Mouse (Mus musculus) mammary gland, adult 2 months (tissue): Measurements from ENCODE around the gene Cdkl4. TPM values are rescaled to one million over a fixed set of nuclear protein-coding genes. Genes with fewer than 3 reads are reported as not detected.

Source experiments
- polyA plus RNA-seq: library from polyadenylated mRNA; depleted of rRNA; stranded (reverse); fragments of >200 nt; gene quantifications from 2 replicates; pipeline ENCODE4 v1.2.3, GENCODE M21; 2012; ENCODE audit warnings: low replicate concordance; rRNA removed

The Cdkl4 gene
- 0.29 and 0.36 TPM in 2 replicates for polyA plus RNA-seq

DNA sequence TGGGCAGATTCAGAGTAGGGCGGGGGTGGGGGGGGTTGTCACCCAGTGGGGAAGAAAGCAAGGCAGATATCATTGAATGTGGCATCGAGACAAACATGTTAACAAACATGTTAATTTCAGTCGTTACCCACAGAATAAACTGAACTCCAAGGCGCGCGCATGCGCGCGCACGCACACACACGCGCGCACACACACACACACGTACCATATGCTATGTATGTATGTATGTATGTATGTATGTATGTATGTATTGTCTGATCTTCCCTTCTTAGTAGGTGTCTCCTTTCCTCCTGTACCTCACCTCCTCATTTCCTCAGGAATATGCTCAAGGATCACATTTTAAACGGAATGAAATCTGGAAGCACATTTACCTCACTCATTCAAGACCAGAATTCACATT lies at the start of gene Cdkl4:
Gene Cdkl4, minus strand, starts transcription at position 175 of the 400 bp plus-strand sequence.

DNA sequence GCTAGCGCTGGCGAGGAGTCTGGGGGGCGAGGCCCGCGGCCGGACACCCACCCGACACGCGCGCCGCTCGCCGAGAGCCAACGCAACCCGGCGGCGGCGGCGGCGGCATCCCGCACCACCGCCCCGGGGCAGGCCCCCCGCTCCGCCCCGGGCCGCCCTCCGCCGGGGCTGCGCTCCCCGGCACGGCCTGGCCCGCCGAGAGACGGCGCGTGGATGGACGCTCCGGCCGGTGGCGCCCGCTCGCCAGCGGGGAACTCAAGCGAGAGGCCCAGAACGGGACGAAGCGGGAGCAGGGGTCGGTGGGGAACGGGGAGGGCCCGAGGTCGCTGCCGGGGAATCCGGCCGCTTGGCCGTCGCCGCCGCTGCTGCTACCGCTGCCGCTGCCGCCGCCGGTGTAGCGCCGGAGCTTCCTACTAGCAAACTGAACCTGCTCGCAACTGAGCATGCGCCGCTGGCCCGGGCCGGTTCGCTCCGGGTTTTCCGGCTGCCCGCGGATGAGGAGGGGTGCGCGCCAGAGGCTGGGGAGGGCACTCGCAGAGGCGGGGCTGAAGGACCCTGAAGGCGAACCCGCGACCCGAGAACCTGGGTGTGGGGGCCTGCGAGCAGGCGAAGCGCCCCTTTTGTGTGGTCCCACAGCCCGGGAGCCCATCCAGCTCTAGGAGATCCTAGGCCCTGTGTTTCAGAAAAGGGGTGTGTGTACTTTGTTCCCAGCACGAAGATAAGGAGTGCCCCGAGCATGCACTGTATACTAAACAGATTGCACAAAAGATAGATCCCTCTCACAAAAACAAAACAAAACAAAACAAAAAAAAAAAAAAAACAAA lies 97.4 kb downstream of the Cdkl4 start, which contains the start of gene Sos1:
Gene Sos1, minus strand, starts transcription at position 423 of the 824 bp plus-strand sequence.

Other genes starting within 250 kb of the Cdkl4 start
- 1.6 TPM in 1 of 2 replicates, not detected in the other for gene Gm10190, start 204.3 kb downstream of the Cdkl4 start, polyA plus RNA-seq
- gene Sos1, start 97.4 kb downstream of the Cdkl4 start, polyA plus RNA-seq = 2.3 and 3.4 TPM in 2 replicates
- 15.4 and 21.2 TPM in 2 replicates for gene Map4k3, start 150.7 kb upstream of the Cdkl4 start, polyA plus RNA-seq